Mouse (Mus musculus) olfactory bulb, adult 2 months (tissue): Measurements from ENCODE around the gene Akr1b8.

Source experiments
- CTCF ChIP-seq: fragments of 200-500 bp; IDR thresholded peaks from 2 replicates; pipeline ENCODE4 v1.5.1; 2012; ENCODE audit warnings: low read depth, mild to moderate bottlenecking, low read length, moderate library complexity; ENCODE audit not compliant: insufficient read depth
- POLR2A ChIP-seq: fragments of 200-500 bp; IDR thresholded peaks from 2 replicates; pipeline ENCODE4 v1.6.1; 2012; ENCODE audit warnings: mild to moderate bottlenecking, low read depth, low read length, moderate library complexity; ENCODE audit not compliant: insufficient read depth

GRCm38 (mm10) chr6:34373841-34374240 lies 19.9 kb downstream of the Akr1b8 start:
- TF ChIP-seq CTCF (no peak), POLR2A (no peak)
